Mouse (Mus musculus): ENCODE data around the gene Ppy.
A peak's percentile ranks its signal among the peaks of the same experiment; 100 is the strongest.

The Ppy gene

DNA sequence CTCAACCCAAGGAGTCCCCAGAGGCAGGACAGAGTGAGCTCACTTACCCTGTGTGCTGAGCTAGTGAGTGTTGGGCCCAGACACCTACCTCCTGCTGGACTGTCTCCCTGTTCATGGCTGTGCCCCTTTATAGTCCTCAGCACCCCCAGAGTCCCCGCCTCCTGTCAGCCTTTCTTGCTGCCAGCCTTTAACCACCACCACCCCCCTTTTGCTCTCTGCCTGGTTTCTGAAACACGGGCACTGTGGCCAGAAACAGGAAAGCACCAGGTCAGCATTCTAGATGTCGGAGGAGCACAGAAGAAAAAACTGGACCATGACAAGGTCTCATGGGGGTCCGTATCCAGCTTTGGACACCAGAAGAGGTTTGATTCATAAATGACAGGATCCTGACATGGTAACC, at the start of gene Ppy:
TSS of gene Ppy (minus strand) at position 101 of the 400 bp plus-strand sequence.
- no peak for DNase-seq

DNA sequence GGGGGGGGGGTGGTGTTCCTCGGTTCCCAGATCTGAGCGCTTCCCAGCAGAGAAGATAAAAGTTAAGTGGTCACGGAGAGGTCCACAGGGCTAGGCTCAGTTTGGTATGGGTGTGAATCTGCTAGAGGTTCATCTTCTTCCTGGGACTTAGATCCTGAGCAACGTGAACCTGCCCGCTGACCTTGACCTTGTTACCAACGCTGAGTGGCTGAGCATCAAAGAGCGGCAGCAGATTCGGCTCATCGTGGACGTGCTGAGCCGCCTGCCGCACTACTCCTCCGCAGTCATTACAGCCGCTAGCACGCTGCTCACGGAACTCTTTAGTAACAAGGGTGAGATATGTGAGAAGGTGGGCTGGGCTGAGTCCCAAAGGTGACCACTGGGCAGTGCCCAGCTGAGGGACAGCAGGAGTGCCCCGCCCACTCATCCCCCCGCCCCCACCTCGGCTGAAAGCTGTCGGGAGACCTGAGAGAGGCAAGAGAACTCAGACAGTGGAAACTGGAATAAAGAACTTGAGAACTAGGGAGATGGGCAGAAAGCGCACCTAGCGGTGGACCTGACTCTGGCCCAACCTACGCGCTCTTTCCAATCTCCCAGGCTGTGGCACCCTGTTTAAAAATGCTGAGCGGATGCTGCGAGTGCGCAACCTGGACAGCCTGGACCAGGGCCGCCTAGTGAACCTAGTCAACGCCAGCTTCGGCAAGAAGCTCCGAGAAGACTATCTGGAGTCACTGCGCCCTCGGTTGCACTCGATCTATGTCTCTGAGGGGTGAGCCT, 46.3 kb upstream of the Ppy start:
- DNase-seq, result no peak

DNA sequence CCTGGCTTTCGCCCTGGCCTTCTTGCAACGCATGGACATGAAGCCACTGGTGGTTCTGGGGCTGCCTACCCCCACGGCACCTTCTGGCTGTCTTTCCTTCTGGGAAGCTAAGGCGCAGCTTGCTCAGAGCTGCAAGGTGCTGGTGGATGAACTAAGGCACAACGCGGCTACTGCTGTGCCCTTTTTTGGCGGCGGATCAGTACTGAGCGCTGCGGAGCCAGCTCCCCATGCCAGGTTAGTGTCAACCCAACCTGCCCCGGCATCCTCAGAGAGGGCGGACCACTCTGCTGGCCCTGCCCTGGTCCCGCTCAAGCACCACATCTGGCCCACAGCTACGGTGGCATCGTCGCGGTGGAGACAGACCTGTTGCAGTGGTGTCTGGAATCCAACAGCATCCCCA, 45.4 kb upstream of the Ppy start:
- no peak for DNase-seq

DNA sequence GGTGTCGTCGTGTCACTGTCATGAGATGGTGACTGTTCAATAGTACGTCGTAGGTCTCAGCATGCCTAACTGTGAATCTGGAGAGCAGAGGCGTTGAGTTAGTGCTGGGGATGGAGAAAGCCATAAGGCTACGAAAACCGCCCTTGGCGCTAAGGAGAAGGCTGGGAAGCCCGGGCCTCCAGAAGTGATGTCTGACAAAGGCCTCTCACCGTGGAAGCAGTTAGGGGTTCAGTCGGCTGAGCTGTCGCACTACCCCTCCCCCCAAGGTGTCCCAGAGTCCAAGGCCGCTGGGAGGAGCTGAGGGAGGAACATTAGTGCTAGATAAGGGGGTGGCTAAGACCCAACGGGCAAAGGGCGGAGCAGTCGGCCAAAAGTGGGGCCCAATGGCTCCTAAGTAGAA, 44.9 kb upstream of the Ppy start:
- DNase-seq, result no peak

DNA sequence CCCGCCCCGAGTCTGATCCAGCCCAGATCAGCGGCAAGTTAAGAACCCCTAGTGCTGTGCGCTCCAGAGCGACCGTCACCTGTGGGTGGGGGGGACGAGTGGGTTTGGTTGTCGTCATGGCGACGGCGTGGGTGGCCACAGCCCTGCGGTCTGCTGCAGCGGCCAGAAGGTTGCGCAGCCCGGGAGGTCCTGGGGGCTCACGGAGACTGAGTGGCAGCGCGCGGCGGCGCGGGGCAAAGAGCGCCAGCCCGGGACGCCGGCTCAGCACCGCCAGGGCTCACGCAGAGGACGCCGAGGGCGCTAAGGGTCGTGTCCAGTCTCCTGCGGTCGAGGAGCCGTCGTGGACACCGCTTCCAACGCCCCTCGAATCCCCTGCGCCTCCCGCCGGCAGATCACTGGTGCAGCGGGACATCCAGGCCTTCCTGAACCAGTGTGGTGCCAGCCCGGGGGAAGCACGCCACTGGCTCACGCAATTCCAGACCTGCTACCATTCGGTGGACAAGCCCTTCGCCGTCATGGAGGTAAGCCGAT, 44.4 kb upstream of the Ppy start, which contains the start of gene Nags:
TSS of gene Nags (plus strand) at position 43 of the 531 bp plus-strand sequence.
- DNase-seq, result no peak

DNA sequence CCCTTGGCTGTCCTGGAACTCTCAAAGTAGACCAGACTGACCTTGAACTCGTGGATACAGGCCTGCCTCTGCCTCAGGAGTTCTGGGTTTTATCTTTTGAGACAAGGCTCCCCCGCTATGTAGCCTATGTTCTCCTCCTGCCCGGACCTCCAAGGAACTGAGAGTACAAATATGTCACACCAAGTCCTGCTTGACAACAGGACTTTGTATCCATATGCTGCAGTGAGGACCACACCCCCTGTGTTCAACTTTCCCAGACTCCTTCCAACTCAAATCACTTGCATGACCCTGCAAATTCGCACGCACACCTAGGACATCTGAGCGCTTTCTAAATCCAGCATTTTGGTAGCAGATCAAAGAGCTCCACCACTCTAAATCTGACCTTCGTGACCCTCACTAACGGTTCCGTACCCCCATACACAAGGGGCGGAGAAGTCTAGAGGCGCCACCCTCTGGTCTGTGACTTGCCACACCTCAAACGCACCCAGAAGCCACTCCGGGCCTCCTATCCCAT, 43.9 kb upstream of the Ppy start:
- DNase-seq, result no peak

DNA sequence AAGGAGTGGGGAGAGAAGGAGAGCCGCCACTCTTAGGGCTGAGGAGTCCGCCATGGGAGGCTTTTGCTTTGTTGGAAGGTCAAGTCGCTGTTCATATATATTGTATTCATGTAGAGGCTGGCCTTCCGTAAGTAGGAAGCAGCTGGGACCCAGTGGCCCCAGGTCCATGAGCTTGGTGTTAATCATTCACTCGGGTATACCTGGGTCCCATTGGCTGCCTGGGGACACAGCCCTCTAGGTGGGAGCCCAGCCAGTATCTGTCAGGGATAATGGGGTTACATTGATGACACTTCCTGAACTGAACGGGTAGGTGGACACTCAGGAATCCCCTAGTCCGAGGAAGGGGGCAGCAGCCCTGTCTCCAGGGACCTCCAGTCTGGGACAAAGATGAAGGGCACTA, 41.2 kb upstream of the Ppy start:
- DNase-seq, result no peak

DNA sequence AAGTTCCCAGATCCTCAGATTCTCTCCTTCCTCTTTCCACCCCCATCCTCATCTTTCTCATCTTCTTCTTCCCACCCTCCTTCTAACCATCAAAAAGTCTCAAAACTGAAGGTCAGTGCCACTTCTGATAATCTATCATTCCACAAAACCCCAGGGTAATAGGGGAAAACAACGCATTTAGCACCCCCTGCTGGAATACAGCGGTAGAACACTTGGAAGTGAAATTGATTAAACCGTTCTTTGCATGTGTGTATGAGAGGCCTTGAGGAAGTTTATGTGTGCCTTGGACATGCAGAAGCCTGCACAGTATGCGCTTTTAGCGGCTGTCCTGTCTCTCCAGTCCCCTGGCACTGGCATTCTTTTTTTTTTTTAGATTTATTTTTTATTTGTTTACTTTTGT, 39.4 kb upstream of the Ppy start:
- peak in 1 of 2 experiments; percentile 35 for DNase-seq

DNA sequence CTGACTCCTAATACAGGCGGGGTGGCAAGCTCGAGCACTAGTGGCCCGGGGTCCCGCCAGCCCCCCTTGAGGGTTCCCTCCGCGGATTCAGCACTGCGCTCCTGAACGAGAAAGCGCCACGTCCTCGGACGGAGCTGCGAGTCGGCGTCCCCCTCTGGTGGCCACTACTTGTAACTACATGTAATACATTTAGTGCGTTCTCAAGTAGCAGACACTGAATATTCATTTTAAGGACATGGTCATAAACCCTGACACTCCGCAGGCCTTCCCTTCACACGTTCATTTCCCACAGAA, 37.3 kb upstream of the Ppy start:
- peak; percentile 46 to 48 for DNase-seq

DNA sequence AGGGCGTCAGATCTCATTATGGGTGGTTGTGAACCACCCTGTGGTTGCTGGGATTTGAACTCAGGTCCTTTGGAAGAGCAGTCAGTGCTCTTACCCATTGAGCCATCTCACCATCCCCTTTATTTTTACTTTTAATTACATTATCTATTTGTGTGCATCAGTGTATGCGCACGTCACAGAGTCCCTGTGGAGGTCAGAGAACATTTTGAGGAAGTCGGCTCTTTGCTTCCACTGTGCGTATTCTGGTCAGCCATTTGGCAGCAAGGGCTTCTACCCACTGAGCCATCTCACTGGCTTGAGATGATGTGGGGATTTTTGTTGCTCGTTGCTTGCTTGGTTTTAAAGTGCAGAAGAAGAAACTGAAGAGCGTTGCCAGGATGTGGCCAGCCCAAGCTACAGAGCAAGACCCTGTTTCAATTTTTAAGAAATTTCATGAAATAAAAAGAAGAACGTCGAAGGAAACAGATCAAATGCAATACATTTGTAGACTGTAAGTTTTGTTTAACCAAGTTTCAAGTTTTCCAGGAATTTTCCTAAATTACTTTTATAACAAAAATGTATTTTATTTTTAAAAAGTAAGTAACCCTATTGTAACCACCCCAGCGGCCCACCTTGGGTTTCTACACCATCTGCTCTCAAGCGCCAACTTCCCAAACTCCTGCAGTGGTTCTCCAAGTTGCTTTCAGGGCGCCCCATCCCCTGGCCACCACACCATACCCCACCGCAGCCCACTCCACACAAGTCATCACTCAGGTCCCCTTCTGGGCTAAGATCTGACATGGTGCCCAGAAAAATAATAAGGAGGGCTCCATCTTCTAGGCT, 36.7 kb upstream of the Ppy start:
- no peak for DNase-seq

DNA sequence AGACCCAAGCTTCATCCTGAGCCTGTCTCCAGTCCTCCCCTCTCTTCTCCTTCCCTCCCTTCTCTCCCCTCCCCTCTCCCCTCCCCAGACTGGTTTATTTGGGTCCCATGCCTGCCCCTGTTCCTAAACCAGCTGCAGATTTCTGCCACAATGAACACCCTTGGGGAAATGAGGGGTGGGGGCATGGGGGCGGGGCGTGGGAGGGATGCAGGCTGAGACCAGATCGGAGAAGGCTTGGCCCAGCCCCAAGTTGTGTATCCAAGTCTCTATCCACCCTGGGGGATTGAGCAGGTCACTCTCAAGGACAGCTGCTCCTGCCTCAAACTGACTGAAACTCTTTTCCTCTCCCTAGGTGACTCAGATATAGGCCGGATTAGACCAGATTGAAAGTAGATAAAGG, 33.4 kb upstream of the Ppy start:
- no peak for DNase-seq

DNA sequence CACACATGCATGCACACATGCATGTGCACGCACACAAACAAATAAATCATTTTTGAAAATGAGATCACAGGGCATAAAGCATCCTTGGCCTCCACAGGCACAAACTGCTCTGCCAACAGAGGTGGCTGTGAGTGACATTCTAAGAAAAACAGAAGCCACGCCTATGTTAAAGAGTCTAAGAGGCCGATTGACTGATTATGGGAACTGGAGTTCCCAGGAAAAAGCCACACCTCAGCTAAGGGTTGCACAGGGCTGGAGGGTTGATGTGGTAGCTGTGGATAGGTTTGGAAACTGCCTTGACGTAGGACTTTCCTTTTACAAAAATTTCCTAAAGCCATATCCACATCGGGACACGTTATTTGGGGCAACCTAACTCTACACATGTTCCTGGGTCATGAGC, 16.3 kb upstream of the Ppy start:
- no peak for DNase-seq

DNA sequence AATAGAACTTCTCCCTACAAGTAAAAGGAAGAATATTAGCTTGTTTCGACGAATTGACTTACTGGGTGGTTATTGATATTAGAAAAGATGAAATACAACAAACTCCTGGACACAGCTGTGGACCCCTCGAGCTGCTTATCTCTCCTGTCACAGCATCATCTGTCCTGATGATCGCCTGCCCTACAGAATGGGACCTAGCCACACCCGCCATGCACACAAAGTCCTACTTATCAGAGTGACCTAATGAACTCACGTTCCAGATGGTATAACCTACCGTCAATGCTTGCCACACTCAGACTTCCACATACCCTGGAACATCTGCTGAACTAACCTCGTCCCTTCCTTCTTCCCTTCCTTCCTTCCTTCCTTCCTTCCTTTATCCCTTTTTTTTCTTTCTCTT, 15.1 kb upstream of the Ppy start:
- DNase-seq, result no peak

DNA sequence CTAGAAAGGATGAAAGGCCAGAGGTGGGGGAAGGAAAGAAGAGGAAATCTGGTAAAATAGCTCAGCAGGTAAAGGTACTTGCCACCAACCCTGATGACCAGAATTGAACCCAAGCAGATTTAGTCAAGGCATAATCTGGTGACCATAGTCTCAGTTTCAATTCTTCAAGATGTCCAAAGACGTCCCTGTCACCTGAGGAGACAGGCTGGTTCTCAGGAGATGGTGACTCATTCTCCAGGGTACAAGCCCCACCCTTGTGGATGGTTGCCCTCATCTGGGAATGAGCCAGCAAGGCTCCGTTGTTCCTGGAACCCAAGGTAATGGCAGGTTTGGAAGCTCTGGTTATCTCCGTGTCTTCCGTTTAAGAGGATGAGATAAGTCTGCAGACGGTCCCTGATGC, 10.5 kb upstream of the Ppy start:
- DNase-seq, result no peak

DNA sequence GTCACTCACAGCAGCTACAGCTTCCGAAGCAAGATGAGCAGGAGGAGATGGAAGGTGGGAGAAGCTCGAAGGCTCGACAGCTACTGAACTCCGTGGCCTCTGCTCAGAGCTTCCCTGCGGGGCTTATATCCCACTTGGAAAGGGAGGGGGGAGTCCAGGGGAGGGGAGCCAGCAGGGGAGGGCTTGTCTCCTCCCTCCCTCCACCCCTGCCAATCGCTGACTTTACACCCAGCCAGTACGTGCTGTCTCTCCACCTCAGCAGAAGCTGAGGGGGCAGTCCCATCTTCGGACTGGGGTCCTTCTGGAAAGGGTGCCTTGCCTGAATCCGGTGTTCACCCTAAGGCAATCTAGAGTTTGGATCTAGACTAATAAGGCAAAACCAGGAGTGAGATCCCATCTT, 6.6 kb upstream of the Ppy start, which contains the start of gene Pyy:
TSS of gene Pyy (minus strand) at position 101 of the 400 bp plus-strand sequence.
- DNase-seq, result no peak

DNA sequence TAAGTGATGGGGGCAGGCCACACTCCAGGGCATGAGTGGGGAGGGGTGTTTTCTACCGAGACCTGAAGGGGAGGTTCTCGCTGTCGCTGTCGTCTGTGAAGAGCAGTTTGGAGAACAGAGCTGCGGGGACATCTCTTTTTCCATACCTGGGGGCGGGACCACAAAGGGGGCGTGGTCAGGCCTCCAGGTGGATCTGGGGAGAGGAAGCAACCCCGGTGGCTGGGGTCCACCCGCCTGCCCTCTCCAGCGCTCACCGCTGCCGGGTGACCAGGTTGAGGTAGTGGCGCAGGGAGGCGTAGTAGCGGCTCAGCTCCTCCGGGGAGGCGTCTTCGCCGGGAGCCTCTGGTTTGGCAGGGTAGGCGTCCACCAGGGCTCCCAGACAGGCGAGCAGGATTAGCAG, 5.8 kb upstream of the Ppy start:
- no peak for DNase-seq

DNA sequence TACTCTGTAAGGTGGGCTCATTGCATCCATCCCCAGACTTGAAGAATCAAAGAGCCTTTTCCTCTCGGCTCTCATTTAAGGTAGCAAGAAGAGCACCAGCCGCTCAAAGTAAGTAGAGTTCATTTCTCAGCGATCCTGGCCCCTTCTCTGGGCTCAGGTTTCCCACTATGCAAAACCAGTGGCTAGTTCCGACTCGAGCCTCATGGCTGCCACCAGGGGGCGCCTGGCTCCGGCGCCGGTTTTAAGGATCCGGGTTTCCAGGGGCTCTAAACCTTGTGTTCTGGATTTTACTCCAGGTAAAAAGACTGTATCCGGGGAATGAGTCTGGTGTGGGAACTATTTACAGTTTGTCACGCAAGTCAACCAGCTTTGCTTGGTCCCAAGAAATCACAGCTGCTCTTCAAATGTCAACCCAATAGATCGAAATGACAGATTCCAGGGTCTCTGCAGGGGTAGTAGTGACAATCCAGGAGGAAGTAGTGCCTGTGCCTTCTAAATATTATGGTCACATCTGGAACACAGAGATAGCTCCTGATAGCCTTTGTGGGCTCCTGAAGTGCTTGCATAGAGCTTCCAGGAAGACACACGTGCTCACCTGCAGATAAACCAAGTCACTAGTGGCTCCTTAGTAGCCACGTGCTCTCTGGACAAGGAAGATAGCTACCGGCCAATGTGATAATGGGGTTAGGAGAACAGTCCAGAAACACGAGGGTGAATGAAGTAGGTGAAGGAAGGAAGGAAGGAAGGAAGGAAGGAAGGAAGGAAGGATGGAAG, 1.6 kb upstream of the Ppy start:
- DNase-seq, result peak; percentile 29 to 30

DNA sequence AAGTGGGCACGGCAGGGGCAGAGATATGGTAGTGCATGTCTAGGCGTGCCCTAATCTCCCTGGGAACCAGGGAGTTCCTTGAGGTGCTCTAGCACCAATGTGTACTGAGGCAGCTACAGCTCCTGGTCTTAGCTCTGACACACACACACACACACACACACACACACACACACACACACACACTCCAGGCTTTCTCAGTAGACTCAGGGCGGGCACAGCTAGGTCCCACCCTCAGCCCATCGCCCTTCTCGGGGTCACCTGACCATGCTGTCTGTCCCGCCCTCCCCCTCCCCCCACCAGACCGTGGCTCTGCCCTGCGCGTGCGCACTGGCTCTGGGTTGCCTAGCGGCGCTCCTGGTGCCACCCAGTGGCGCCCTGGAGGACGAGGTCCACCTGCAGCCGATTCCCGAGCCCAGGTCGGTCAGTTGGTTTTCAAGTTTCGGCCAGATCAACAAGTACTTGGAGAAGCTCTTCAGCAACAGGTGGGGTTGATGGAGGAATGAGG, 4.2 kb downstream of the Ppy start:
- DNase-seq, result peak; percentile 18 to 42

DNA sequence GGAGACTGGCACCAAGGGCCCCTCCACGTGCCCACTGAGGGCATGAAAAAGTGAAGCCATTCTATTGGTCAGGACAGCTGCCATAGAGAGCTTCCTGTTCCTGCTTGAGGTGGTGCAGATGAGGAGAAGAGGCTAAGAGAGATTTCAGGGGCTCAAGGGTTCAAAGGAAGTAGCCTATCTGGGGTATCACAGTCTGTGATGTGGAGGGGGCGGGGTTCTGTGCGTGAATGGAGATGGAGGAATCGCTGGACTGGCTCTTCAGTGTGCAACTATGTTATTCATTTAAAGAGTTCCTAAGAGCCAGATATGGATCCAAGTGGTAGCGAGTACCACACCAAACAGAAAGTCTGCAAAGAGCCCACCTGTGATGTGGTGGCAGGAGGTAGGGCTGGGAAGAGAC, 4.7 kb downstream of the Ppy start:
- DNase-seq, result no peak

DNA sequence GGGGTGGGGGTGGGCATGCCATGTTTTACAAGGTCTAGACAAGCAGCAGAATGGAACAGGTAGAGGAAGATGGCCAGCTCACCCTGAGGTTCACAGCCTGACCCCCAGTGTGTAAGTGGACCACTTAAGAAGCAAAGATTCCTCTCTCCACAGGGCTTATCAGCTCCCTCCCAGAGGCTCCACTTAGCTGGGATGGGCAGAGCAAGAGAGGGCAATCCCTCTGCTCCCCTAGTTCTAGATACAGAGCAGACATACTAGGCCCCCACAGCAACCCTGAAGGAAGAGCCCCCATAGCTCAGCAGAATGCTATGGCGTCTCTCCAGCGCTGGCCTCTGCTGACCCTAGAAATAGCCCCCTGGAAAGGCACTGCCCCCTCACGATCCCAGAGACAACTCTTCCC, 5.4 kb downstream of the Ppy start:
- DNase-seq, result no peak

DNA sequence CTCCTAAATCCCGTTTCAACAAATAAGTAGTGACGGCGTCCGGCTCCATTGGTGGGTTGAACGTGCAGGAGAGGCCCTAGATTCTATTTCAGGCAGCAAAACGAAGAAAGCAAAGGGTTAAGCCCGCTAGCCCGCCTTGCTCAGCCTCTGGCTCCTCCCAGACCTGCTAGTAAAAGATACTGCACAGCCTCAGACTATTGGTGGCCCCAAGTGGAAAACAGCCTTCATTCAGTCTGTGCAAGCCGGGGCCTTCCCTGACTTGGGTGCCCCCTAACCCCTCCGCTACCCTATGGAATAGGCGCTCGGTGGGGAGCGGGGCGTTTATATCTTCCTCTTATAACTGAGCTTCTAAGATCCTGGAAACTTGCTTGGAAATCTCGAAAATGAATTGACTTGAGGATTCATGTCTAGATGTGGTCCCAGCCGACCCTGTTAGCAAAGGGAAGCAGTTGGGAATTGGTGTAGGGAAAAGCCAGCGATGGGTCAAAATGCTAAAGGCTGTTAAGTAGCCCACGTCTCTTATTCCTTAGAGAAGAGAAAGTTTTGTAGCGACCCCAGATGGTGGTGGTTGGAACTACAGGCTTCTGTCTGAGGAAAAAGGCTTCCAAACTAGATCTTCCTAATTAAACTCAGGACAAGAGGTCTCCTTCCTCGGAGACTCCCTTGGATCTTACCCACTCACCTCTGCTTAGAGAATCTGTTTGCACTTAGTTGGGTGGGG, 11.9 kb downstream of the Ppy start:
- DNase-seq, result no peak
